Mouse (Mus musculus) small intestine, adult 2 months (tissue): Measurements from ENCODE around the gene Pdlim3.

ENCODE experiments used
- CTCF ChIP-seq: fragments of 200-500 bp; IDR thresholded peaks from 2 replicates; pipeline ENCODE4 v1.5.1; 2012; ENCODE audit warnings: low read depth, mild to moderate bottlenecking, control low read depth, inconsistent platforms, low read length, moderate library complexity, mixed read lengths; ENCODE audit not compliant: insufficient replicate concordance, insufficient read length; ENCODE audit errors: extremely low read depth
- POLR2A ChIP-seq: fragments of 200-500 bp; IDR thresholded peaks from 2 replicates; pipeline ENCODE4 v1.6.1; 2012; ENCODE audit warnings: low read depth, mild to moderate bottlenecking, control low read depth, inconsistent platforms, low read length, moderate library complexity

DNA sequence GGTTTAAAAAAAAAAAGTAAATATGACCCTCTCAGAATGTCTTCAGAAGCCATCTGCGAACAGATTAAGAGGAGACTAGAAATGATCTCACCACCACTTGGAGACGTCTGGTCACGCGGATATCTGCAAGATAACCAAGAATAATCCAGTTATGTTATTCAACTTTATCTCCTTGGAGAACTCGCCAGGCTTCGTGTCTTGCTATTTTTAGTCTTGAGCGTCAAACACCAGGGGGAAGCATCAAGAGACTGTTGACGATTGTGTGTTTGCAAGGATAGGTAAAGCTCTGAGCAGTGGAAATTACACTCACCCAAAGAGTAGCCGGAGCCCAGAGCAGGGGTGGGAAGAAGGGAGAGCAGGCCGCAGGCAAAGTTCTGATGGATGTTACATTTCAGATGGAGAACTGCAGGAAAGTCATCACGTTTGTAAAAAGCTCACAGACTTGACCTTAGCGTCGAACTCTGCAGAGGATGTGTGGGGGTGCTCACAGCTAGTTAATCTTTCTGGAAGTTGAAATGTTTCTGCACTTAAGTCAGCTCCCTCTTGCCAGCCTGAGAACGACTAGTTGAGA lies 40.3 kb upstream of the Pdlim3 start:
- TF ChIP-seq POLR2A: no peak
- no peak for TF ChIP-seq CTCF
